Mouse (Mus musculus) bone marrow, adult 2 months (tissue): ENCODE measurements around the gene Zfp935.
"Not testable (repeated sequence)": the region's sequence is repeated elsewhere in the genome, so short reads cannot be mapped to it uniquely, and the experiment has no call there.

Source experiments
- CTCF ChIP-seq: fragments of 200-500 bp; IDR thresholded peaks from 2 replicates; pipeline ENCODE4 v1.5.1; 2011; ENCODE audit warnings: low read length, control low read depth; ENCODE audit not compliant: control insufficient read depth, insufficient read depth
- POLR2A ChIP-seq: fragments of 200-500 bp; IDR thresholded peaks from 2 replicates; pipeline ENCODE4 v1.6.1; 2011; ENCODE audit warnings: low read depth, mild to moderate bottlenecking, control low read depth, low read length, borderline replicate concordance; ENCODE audit not compliant: control insufficient read depth

- not testable (repeated sequence) for TF ChIP-seq POLR2A, CTCF
Measured at GRCm38 (mm10) chr13:62571099-62571498, 12.8 kb upstream of the Zfp935 start, which contains the start of gene Zfp934.
